Mouse (Mus musculus) bone marrow, adult 2 months (tissue): Measurements from ENCODE around the gene Smim12.

Experiments used
- CTCF ChIP-seq: fragments of 200-500 bp; IDR thresholded peaks from 2 replicates; pipeline ENCODE4 v1.5.1; 2011; ENCODE audit warnings: low read length, control low read depth; ENCODE audit not compliant: control insufficient read depth, insufficient read depth
- POLR2A ChIP-seq: fragments of 200-500 bp; IDR thresholded peaks from 2 replicates; pipeline ENCODE4 v1.6.1; 2011; ENCODE audit warnings: low read depth, mild to moderate bottlenecking, control low read depth, low read length, borderline replicate concordance; ENCODE audit not compliant: control insufficient read depth

GRCm38 (mm10) chr4:127237271-127237670 lies 6.3 kb upstream of the Smim12 start:
- TF ChIP-seq CTCF (no peak), POLR2A (no peak)
